Mouse (Mus musculus) adipocyte (in vitro differentiated cells): Measurements from ENCODE around the gene Chrdl2.

Source experiments
- DNase-seq: peaks from one replicate; pipeline ENCODE4 v3.0.0-alpha.2; 2016; ENCODE audit warnings: low spot score

Gene Chrdl2

DNA sequence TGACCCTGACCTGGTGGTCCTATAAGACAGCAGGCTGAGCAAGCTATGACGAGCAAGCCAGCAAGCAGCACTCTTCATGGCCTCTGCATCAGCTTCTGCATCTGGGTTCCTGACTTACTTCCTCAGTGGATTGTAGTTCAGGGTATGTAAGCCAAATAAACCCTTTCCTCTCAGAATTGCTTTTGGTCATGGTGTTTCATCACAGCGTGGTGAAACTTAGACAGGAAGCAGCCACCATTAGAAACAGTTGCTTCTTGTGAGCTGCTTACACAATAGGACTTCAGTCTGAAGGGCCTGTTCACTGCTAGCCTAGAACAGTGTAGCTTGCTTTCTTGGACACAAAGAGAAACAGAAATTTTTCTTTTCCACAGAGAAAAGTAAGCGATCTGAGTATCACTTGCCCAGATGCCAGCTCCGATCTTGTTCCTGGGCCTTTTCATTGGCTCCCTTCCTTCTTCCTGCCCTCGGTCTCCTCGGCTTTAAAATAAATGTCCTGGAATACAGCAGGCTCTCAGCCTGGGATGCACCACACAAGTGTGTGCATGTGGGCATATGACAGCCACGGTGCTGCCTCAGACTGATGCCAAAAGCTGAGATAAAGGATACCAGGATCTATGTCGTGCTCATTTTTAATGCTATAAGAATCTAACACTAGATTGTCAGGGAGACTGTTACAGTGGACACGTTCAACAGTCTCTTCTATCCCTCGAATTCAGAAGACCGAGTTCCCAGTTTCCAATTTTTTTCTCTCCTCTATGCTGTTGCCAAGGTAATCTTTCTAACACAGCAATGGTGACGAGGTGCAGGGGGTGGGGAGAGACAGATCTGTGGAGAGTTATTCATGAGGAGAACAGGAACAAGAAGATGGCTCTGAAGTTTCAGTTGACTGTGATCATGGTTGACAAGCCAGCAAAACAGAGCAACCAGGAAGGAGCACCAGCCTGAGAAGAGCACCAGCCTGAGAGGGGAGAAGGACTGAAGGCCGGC is 23.4 kb upstream of the Chrdl2 start:
- no peak for DNase-seq

DNA sequence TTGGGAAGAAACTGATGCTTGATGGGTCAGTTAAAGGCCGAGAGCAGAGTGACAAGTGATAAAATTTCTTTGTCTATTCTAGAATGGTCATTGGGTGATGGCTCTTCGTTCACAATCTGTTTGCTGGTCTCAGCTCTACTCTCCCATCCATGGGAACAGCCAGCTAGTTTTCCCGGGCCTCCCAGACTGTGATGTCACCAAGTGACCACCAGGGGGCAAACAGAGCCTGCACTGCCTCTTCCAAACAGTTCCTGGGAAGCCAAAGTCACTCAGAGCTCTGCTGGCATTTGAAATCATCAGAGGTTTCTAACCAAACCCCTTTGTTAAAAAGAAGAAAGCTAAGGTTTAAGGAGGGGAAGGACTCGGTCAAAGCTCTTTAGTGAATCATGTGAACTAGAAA is 17.2 kb upstream of the Chrdl2 start:
- peak; percentile 72 for DNase-seq

DNA sequence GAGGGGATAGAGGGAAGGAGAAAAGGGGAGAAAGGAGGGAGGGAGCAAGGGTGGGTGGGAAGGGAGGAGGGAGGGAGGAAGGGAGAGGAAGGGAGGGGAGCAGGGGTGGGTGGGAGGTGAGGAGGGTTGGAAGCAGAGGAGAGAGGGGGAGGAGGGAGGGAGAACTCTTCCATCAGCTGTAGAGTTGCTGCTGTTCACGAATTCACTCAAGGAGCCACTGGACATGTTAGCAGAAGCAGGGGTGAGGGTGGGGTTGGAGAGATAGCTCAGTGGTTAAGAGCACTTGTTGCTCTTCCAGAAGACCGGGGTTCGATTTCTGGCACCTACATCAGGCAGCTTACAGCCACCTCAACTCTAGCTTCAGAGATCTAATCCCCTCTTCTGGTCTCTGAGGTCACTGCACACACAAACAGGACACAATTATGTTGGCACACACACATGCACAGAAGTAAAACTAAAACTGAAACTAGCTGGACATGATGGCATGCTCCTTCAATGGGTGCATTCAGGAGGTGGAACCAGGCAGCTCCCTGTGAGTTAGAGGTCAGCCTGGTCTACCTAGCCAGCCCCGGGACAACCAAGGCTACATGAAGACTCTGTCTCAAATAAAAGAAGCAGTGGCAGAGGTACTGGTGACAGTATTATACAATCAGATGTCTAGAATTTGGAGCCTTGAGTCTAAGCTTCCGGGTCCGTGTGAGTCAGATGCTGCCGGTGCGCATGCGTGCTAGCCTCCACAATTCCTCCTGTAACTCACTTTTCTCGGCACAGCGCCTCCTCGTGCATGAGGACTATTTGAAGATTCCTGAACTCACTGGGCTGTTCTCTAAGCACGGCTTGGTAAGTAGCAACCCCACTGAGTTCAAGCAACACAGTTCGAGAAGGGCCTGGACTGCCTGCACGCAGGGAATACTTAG is 15.9 kb upstream of the Chrdl2 start:
- no peak for DNase-seq

DNA sequence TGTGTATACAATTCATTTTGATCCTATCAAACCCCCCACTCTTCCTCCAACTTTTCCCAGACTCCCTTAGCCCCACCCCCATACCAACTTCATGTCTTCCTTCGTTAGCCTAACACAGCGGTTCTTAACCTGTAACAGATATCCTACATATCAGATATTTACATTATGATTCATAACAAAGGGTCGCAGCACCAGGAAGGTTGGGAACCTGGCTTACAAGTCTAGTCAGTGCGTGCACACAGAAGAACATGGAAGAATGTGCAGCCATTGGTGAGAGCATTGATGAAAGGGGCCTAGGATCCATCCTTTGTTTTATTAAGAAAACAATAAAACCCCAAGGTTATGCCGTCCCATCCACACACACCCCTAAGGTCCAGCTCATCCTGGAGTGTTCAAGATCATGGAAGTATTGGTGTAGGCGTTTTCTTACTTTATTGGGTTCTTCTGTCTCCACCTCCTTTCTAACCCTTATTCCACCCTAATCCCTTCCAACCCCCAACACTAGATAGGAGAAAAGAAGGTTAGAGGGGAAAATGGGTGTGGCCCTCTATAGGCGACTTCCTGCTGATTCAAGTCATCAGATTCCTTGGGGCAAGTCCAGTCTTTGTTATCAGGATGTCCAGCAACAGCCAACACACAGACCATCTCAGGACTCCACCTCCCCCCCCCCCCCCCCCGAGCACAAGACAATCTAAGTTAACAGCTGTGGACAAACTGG is 14.8 kb upstream of the Chrdl2 start:
- DNase-seq, result no peak

DNA sequence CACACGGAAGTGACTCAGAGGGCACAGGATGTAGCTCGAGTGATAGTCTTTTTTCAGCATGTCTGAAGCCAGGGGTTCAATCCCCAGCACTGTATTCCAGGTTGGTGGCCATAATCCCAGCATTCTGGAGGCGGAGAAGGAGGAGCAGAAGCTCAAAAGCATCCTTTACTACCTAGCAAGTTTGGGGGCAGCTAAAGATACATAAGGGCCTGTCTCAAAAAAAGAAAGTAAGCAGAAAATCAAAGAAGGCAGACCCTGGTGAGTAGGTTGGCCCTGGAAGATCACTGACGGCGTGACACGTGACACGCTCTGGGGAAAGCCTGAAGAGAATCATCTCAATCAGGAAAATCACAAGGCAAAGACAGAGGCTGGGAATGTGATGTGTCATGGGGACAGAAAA is 12.8 kb upstream of the Chrdl2 start:
- DNase-seq, result no peak

DNA sequence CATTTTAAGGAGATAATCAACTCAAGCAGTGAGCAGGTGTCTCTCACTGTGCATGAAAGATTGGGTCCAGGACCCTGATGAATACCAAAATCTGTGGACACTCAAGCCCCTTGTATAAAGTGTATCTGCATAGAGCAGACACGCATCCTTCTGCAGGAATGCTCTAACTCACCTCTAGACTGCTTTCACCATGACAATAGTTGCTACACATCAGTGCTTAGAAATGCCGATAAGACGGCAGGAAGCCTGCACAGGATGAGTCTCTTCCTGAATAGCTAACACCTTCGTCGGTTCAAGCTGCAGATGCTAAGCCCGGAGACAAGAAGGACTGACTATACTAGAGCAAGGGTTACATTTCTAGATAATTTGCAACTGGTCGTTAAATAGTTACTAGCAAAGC is 10.8 kb upstream of the Chrdl2 start:
- DNase-seq, result no peak

DNA sequence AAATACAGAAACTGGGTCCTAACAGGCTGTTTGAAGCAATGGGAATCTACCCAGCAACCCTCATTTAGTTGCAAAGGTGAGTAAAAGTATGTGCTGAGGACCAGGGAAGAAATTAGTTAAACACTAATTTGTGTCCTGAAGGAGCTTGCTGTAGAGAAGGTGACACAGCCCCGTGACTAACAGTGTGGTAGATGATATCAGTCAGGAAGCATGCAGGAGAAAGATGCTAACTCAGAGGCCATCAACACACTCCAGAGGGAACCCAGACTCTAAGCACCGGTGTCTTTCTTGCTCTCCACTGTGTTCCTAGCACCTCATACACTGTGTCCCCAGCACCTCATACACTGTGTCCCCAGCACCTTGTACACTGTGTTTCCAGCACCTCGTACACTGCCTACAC is 7.3 kb upstream of the Chrdl2 start:
- no peak for DNase-seq

DNA sequence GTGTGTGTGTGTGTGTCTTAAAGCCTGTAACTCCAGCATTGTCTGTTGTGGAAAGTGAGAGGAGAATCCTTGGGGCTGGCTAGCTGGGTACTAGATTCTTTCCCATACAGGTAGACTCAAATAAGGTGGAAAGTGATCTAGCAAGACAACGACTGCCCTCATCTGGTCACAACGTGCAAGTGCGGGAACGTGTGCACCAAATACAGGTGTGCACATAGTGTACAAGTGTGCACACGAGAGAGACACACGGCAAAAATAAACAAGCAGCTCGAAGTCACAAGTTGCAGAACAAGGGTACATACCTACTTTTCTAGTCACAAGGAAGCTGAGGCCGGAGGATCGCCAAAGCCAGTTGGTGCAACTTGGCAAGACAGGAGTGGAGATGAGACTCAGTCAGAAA is 2.2 kb upstream of the Chrdl2 start:
- DNase-seq, result no peak

DNA sequence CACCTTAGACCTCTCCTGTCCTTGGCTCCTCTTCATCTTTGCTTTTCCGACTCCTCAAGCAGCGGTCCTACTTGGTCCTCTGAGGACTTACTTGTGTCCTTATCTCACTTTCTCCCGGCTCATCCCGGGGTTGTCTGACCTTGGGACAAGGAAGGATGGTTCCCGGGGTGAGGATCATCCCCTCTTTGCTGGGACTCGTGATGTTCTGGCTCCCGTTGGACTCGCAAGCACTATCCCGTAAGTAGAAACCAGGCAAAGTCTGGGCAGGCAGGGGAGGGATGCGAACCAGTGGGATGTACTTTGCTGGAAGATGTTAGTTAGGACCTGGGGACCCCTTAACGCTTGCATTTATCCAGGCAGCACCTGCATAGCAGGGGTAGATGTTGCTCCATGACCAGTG is 439 bp downstream of the Chrdl2 start:
- no peak for DNase-seq

DNA sequence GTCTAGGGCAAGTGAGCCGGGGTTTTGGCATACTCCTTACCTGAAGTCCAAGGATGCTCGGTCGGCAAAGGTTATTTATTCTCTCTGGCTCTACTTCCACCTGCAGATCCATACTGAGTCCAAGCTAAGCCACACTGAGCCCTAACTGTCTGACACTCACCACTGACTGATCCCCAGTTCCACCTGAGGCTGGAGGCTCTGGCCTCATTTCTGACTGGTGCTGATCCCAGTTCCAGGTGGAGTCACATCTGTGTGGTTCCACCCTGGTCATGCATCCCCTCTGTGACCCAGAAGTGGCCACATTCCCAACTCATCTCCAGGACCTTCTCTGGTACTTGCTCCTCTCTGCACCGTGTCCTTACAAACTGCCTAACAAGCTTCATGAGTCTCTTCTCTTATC is 2.8 kb downstream of the Chrdl2 start:
- no peak for DNase-seq

DNA sequence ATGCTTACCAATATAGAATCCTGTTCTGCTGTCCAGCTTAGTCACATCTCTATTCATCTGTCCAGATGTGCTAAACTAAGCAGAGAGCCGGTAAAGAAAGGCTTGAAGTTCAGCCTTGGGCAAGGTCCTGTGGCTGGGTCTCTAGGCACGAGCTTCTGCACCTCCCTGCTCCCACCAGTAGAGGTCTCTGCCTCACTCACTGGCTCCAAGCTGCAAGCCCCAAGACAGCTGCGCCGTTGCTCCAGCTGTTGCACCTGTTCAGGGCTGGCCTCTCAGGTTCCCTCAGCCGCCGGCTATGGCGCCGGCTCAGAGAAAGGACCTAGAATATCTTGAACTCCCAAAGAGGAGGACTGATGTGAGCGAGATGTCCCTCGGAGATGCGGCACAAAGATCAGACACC is 3.7 kb downstream of the Chrdl2 start:
- DNase-seq, result peak; percentile 45

DNA sequence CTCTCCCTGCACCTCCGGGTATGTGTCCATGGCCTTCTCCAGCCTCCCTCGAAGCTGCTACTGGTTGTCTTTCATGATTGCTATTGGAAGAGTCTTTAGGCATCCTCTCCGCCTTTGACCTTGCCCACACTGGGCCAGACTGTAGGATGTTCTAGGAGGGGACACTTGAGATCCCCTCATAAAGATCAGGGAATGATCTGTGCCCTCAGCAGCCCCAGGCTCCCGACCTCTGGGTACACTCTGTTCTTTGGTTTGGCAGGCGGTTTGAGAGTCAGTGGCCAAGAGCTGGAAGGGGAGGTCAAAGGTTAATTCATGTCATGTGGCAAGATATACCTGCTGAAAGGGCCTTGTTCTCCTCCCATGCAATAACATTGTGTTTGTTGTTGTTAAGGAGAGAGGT is 4.7 kb downstream of the Chrdl2 start:
- no peak for DNase-seq

DNA sequence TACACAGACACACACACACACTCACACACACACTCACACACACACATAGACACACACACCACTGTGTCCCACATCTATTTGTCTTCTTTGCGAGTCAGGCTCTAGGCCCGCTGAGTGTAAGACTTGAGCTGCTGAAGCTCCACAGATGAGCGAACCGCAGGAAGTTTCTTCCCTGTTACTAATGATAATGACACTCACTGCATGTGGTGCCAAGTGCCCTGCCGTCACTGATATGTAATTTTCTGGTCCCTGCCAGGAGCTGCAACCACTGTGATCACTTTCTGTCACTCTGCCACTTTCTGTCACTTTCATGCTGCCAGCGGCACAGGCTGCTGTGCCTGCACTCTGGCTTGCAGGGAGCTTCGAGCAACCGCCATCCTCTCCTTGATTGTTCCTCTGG is 6.1 kb downstream of the Chrdl2 start:
- DNase-seq, result peak; percentile 6

DNA sequence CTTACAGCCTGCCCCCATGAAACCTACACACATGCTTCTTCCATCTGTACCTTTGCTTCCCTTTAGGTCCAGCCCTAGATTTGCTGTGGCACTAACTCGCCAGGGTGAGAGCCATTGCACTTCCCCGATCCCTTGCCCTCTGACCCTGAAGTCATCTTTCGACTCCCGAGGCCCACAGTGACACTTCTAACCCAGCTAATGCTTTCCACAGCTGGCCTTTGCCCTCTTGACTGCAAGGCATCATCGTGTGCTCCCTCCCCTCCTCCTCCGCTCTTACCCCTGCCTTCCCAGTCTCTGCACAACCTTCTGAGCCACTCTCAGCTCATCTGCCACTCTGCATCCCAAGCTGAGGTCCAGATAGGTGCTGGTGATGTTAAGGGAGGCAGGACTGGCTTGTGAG is 6.5 kb downstream of the Chrdl2 start:
- no peak for DNase-seq

DNA sequence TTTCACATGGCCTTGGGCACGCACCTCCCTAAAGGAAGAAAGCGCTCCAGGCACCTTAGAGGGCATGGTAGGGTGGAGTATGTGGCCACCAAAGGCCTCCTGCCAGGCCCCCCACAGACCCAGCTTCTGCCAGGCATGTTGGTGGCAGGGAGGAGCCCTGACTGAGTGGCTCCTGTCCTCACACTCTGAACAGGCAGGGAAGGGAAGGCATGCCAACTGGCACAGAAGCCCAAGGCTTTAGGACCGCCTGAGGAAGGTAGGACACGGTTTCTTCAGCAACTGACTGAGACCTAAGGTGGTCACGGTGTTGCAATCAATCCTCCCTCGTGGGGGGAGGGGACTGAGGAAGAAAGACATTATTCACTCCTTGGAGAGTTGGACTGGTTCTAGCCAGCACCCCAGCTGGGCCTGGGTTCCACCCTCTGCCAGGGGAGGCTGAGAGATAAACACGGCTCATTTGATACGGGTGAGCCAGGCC is 8.2 kb downstream of the Chrdl2 start:
- no peak for DNase-seq

DNA sequence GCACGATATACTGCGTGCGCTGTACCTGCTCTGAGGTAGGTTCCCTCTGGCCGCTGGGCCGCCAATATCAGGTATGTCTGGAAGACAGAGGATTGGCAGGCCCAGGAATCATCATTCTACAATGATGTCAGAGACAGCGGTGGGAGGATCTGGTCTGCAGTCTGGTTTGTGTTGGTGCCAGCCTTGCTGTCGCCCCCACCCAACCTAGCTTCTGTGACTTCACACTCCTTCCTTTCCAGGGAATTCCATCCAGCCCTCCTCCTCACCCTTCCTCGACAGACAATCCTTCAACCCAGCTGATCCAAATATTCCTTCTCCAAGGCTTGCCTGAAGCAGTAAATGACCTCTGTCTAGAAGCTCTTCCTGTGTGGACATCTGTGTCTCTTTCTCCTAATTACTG is 11.1 kb downstream of the Chrdl2 start:
- DNase-seq, result no peak

DNA sequence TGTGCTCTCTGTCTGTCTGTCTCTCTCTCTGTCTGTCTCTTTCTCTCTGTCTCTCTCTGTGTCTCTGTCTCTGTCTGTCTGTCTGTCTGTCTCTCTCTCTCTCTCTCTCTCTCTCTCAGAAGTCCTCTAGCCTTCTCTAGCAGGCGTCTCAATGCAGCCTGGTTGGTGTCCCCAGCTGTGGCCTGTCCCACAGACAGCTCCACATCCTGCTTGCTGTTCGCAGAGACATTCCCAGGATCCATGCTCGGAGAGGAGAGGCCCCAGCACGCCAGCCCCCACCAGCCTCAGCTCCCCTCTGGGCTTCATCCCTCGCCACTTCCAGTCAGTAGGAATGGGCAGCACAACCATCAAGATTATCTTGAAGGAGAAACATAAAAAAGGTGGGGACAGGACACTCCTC is 21.4 kb downstream of the Chrdl2 start:
- DNase-seq, result no peak

DNA sequence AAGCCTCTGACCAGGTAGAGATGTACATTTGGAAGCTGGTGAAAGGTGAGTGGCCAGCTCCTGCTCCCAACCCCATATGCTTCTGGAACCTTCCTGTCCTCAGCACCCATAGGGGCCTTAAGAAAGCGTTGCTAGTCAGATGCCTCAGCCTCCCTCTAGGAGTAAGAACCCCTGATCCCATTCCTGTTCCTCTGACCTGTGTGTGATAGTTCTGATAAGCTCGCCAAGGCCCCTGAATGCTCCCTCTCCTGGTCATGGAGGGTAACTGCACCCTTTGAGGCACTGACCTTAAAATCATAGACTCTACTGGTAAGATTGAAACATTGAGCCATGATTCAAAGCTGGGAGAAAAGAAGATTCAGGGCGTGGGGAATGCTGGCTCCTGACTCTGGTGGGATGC is 23.3 kb downstream of the Chrdl2 start:
- DNase-seq, result no peak

DNA sequence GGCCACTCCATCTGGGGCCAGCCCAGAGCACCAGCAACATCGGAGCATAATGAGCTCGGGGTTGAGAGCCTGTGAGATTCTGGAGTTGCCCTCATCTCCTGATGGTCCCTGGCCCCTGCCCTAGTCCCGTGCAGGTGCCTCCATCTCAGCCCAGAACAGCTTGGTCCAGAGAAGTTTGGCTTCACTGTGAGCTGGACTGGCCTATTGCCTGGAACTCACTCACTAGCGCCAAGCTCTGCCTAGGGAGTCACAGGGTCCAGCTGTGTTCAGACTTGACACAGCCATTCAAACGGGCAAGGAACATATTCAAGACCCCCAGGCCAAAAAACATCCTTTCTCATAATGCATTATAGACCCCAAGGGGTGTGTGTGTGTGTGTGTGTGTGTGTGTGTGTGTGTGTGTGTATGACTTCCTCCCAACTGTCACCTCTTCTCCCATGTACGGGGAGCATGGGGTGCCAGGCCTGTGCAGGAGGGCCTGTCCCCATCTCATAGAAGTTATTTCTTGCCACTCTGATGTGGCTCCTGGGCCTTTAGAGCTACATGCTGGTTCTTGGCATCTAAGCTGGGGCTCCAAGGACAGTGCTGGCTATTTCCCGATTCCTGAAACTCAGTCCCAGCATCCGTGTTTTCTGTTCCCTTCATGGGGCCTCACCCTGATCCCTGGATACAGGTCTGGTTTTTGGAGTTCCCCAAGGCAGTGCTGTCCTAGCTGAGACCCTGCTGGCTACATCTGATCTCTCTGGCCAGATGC is 25.2 kb downstream of the Chrdl2 start:
- no peak for DNase-seq

DNA sequence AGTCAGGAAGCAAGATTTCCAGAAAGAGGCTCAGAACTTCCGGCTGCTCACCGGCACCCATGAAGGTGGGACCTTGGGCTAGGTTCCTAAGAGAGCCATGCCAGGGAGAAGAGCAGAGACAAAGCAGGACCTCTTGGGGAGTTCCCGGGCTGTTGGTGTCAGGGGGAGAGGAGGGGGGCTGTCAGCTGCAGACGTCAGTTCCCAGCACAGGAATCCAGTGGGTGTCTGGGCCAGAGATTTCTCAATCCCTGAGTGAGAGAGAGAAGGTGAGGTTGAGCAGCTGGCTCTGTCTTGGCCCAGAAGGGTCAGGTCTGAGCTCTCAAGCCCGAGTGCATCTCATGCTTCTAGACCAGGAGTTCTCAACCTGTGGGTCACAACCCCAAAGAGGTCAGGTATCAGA is 27.7 kb downstream of the Chrdl2 start:
- no peak for DNase-seq

DNA sequence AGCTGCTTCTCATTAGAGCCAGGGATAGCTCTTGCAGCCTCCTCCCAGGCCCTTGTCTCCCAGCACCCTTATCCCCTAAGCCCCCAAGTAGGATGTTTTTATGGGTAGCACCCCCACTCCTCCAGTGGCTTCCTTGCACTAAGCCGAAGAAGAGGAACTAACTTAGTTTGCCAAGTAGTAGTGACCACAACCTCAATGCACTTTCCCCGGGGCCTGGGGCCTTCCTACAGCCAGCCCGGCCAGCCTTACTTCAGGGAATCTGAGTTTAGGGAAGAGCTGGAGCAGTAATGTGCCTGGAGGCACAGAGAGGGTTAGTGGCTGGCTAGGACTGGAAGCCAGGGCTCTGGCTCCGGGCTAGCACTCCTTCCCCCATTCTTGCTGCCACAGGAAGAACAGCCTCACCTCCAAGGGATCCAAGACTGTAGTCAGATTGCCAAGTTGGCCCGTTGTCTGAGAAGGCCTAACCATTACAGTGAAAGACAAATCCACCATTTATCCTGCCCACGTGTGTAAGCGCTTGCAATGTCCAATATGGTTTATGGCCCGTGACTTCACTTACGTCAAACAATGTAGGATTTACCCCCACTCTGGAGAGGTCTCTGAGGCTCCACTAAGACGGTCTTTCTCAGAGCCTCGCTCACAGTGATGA is 29.0 kb downstream of the Chrdl2 start:
- no peak for DNase-seq
